Mouse (Mus musculus): ENCODE data around the gene Srms. TPM values are rescaled to one million over a fixed set of nuclear protein-coding genes. Genes with fewer than 3 reads are reported as not detected.

The Srms gene
- polyA plus RNA-seq, 1 experiment from 2014 or later: 1.4 TPM

- 4% methylated on average over 34 of the region's 34 CpGs for WGBS
- H3K36me3 ChIP-seq (ENCODE audit: control insufficient read depth, insufficient read depth, low read length): no peaks in the 10 kb centered on the region
- H3K9me3 ChIP-seq (ENCODE audit: control insufficient read depth, low read length): no peaks in the 10 kb centered on the region
- H3K9ac ChIP-seq (ENCODE audit: low read length): peak overlapping the region; percentile 34; the same call in 1 of the 2 replicates
- no peak overlapping the region for H3K27ac ChIP-seq (replicated peaks; ENCODE audit: low read depth, low read length)
- H3K4me3 ChIP-seq (ENCODE audit: low read depth, low read length): peak overlapping the region; percentile 29
- peak overlapping the region; percentile 61 for H3K4me2 ChIP-seq (ENCODE audit: low read depth, severe bottlenecking)
- peaks cover 8% of the 10 kb centered on the region; the same call in 1 of the 2 replicates for H3K4me1 ChIP-seq (ENCODE audit: control insufficient read depth, insufficient read depth, low read length)
- DNase-seq (ENCODE audit: low spot score): peak; percentile 44
- peaks cover 25% of the 10 kb centered on the region for H3K27me3 ChIP-seq (ENCODE audit: control insufficient read depth, insufficient read depth, low read length)
- ATAC-seq (ENCODE audit: insufficient number of reproducible peaks, low FRiP score, low TSS enrichment, low read depth): 0 out of 2 replicates have a peak, but pooled peaks have one; percentile 19
These were observed 480 bp downstream of the Srms start for GRCm38 (mm10) chr2:181212389-181213020.

GRCm38 (mm10) chr2:181206118-181206517, 6.9 kb downstream of the Srms start:
- Histone ChIP-seq H3K36me3 (ENCODE audit: control insufficient read depth, insufficient read depth, low read length) (no peaks in the 10 kb centered on the region), H3K9me3 (ENCODE audit: control insufficient read depth, low read length) (no peaks in the 10 kb centered on the region), H3K27me3 (ENCODE audit: control insufficient read depth, insufficient read depth, low read length) (no peaks in the 10 kb centered on the region), H3K9ac (ENCODE audit: low read length) (no peak overlapping the region), H3K27ac (replicated peaks; ENCODE audit: low read depth, low read length) (no peak overlapping the region), H3K4me1 (ENCODE audit: control insufficient read depth, insufficient read depth, low read length) (no peaks in the 10 kb centered on the region), H3K4me2 (ENCODE audit: low read depth, severe bottlenecking) (no peak overlapping the region), H3K4me3 (ENCODE audit: low read depth, low read length) (no peak overlapping the region)
- 74% methylated on average over 9 of the region's 9 CpGs for WGBS
- DNase-seq (ENCODE audit: low spot score) (no peak), ATAC-seq (ENCODE audit: insufficient number of reproducible peaks, low FRiP score, low TSS enrichment, low read depth) (no peak)

- Histone ChIP-seq H3K9ac (ENCODE audit: low read length) (no peak overlapping the region), H3K4me3 (ENCODE audit: low read depth, low read length) (no peak overlapping the region), H3K27ac (replicated peaks; ENCODE audit: low read depth, low read length) (no peak overlapping the region), H3K27me3 (ENCODE audit: control insufficient read depth, insufficient read depth, low read length) (no peaks in the 10 kb centered on the region), H3K4me1 (ENCODE audit: control insufficient read depth, insufficient read depth, low read length) (no peaks in the 10 kb centered on the region), H3K4me2 (ENCODE audit: low read depth, severe bottlenecking) (no peak overlapping the region), H3K9me3 (ENCODE audit: control insufficient read depth, low read length) (no peaks in the 10 kb centered on the region), H3K36me3 (ENCODE audit: control insufficient read depth, insufficient read depth, low read length) (no peaks in the 10 kb centered on the region)
- DNase-seq (ENCODE audit: low spot score) (no peak), ATAC-seq (ENCODE audit: insufficient number of reproducible peaks, low FRiP score, low TSS enrichment, low read depth) (no peak)
- 90% methylated on average over 5 of the region's 5 CpGs for WGBS
These were observed 7.3 kb downstream of the Srms start for GRCm38 (mm10) chr2:181205678-181206077.

DNA sequence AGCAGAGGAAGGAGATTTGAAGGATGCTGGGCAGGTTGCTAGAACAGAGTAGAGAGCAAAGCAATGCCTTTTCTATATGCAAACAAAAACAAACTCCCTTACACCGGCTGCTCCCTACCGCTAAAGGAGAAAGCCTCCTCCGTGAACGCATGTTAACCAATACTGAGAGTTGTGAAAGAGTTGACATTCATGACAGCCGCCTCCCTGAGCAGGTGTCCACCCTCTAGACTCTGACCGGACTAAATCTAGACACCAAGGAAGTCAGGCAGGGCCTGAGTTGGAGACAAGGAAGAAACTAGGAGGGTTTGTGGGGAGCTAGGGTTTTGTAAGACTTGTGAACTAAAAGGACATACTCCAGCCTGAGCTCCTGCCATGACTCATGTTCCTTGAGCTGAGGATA, 10.1 kb downstream of the Srms start:
- no peaks in the 10 kb centered on the region for H3K36me3 ChIP-seq (ENCODE audit: control insufficient read depth, insufficient read depth, low read length)
- H3K4me3 ChIP-seq (ENCODE audit: low read depth, low read length): no peak overlapping the region
- no peaks in the 10 kb centered on the region for H3K4me1 ChIP-seq (ENCODE audit: control insufficient read depth, insufficient read depth, low read length)
- DNase-seq (ENCODE audit: low spot score) (no peak), ATAC-seq (ENCODE audit: insufficient number of reproducible peaks, low FRiP score, low TSS enrichment, low read depth) (no peak)
- no peak overlapping the region for H3K9ac ChIP-seq (ENCODE audit: low read length)
- no peak overlapping the region for H3K4me2 ChIP-seq (ENCODE audit: low read depth, severe bottlenecking)
- H3K27me3 ChIP-seq (ENCODE audit: control insufficient read depth, insufficient read depth, low read length): no peaks in the 10 kb centered on the region
- H3K27ac ChIP-seq (replicated peaks; ENCODE audit: low read depth, low read length): no peak overlapping the region
- no peaks in the 10 kb centered on the region for H3K9me3 ChIP-seq (ENCODE audit: control insufficient read depth, low read length)
- 84% methylated on average over 6 of the region's 6 CpGs for WGBS

DNA sequence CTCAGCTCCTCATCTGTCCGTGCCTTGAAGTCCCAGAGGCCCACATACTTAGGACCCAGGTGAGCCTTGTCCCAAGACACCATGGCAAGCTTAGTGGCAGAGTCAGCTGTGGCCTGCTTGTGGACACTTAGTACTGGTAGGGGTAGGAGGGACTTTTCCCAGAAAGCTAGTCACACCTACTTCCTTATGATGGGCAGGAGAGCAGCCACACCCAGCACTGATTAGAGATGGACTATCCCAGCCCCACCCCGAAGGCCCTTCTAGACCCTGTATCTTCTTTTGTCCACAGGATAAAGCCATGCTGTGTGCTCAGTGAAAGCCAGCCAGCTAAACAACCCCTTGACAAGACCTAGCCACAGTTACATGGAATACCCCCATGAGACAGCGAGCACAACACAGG, 10.6 kb downstream of the Srms start, which contains the start of gene Ptk6:
Gene Ptk6, minus strand, starts transcription at position 368 of the 400 bp plus-strand sequence.
- Histone ChIP-seq H3K9ac (ENCODE audit: low read length) (no peak within 1 kb of the TSS), H3K36me3 (ENCODE audit: control insufficient read depth, insufficient read depth, low read length) (no peaks in the 10 kb centered on the region), H3K27me3 (ENCODE audit: control insufficient read depth, insufficient read depth, low read length) (no peaks in the 10 kb centered on the region), H3K4me2 (ENCODE audit: low read depth, severe bottlenecking) (no peak within 1 kb of the TSS), H3K4me1 (ENCODE audit: control insufficient read depth, insufficient read depth, low read length) (no peaks in the 10 kb centered on the region), H3K4me3 (ENCODE audit: low read depth, low read length) (no peak within 1 kb of the TSS), H3K9me3 (ENCODE audit: control insufficient read depth, low read length) (no peaks in the 10 kb centered on the region), H3K27ac (replicated peaks; ENCODE audit: low read depth, low read length) (no peak within 1 kb of the TSS)
- no peak for DNase-seq (ENCODE audit: low spot score)
- WGBS: 87% methylated on average over 3 of the region's 3 CpGs
- ATAC-seq (ENCODE audit: insufficient number of reproducible peaks, low FRiP score, low TSS enrichment, low read depth): no peak

DNA sequence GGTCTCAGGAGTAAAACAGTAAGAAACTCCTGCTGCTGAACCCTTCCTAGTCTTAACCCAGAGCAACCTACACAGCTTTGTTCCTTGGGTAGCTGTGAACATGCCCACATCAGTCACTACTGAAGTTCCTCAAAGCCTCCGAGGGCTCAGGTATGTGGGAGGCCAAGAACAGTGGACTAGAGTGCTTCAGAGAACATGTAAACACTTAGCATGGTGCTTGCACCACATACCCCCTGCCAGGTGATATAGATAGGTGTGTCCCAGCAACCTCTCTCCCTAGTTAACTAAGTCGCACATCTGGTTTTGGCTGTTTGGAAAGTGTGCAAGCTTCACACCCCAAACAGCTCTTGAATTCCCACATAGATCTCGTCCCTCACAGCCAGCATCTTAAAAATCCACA, 11.4 kb downstream of the Srms start:
- DNase-seq (ENCODE audit: low spot score) (no peak), ATAC-seq (ENCODE audit: insufficient number of reproducible peaks, low FRiP score, low TSS enrichment, low read depth) (no peak)
- Histone ChIP-seq H3K27me3 (ENCODE audit: control insufficient read depth, insufficient read depth, low read length) (no peaks in the 10 kb centered on the region), H3K27ac (replicated peaks; ENCODE audit: low read depth, low read length) (no peak overlapping the region), H3K4me3 (ENCODE audit: low read depth, low read length) (no peak overlapping the region), H3K36me3 (ENCODE audit: control insufficient read depth, insufficient read depth, low read length) (no peaks in the 10 kb centered on the region), H3K4me2 (ENCODE audit: low read depth, severe bottlenecking) (no peak overlapping the region), H3K9ac (ENCODE audit: low read length) (no peak overlapping the region), H3K4me1 (ENCODE audit: control insufficient read depth, insufficient read depth, low read length) (no peaks in the 10 kb centered on the region), H3K9me3 (ENCODE audit: control insufficient read depth, low read length) (no peaks in the 10 kb centered on the region)
- 73% methylated on average over 3 of the region's 3 CpGs for WGBS

DNA sequence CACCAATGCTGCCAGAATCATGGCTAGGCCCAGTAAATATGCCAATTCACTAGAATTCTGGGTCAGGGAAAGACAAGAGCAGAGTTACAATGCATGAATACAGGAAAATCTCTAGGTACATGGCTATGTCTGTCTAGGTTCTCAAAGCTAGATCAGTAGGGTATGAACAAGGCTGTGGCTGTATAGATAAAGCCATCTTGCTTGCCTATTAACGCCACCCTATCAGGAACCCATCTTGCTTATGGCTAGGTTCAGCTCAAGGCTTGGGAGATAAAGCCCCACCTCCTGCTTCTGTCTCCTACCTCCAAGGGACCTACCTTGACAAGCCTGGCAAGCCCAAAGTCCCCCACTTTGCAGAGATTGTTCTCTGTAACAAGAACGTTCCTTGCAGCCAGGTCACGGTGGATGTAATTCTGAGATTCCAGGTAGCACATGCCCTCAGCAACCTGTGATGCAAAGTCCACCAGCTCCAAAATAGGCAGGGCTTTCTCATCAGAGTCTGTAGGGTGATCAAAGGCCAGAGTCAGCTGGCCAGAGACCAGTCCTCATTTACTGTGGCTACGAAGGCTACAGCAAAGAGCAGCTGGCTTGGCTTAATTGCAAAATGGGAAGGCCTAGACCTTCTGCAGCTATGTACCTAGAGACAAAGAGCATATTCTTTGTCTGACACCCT, 16.2 kb downstream of the Srms start:
- WGBS: 81% methylated on average over 4 of the region's 4 CpGs
- Histone ChIP-seq H3K27me3 (ENCODE audit: control insufficient read depth, insufficient read depth, low read length) (no peaks in the 10 kb centered on the region), H3K9ac (ENCODE audit: low read length) (no peak overlapping the region), H3K4me1 (ENCODE audit: control insufficient read depth, insufficient read depth, low read length) (no peaks in the 10 kb centered on the region), H3K36me3 (ENCODE audit: control insufficient read depth, insufficient read depth, low read length) (no peaks in the 10 kb centered on the region), H3K9me3 (ENCODE audit: control insufficient read depth, low read length) (no peaks in the 10 kb centered on the region), H3K4me3 (ENCODE audit: low read depth, low read length) (no peak overlapping the region), H3K4me2 (ENCODE audit: low read depth, severe bottlenecking) (no peak overlapping the region), H3K27ac (replicated peaks; ENCODE audit: low read depth, low read length) (no peak overlapping the region)
- ATAC-seq (ENCODE audit: insufficient number of reproducible peaks, low FRiP score, low TSS enrichment, low read depth): no peak
- no peak for DNase-seq (ENCODE audit: low spot score)

DNA sequence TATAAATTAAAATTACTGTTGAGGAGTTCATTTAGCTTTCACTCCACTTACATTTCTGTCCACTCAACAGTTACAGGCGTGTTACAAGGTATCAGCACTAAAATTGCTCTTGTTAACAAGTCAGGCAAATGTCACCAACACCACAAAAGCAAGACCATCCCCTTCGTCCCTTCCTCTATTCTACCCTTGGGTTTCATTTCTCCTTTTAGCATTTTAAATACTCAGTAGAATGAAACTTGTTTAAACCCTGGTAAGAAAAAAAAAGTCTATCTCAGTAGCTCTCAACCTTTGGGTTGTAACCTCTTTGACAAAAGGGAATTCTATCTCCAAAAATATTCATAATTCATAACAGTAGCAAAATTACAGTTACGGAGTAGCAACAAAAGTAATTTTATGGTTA, 19.9 kb downstream of the Srms start:
- H3K36me3 ChIP-seq (ENCODE audit: control insufficient read depth, insufficient read depth, low read length): no peaks in the 10 kb centered on the region; the same call in 1 of the 2 replicates
- 78% methylated on average over 3 of the region's 3 CpGs for WGBS
- ATAC-seq (ENCODE audit: insufficient number of reproducible peaks, low FRiP score, low TSS enrichment, low read depth): no peak
- no peaks in the 10 kb centered on the region for H3K9me3 ChIP-seq (ENCODE audit: control insufficient read depth, low read length)
- H3K4me1 ChIP-seq (ENCODE audit: control insufficient read depth, insufficient read depth, low read length): peaks cover 8% of the 10 kb centered on the region; the same call in 1 of the 2 replicates
- H3K9ac ChIP-seq (ENCODE audit: low read length): no peak overlapping the region
- H3K4me2 ChIP-seq (ENCODE audit: low read depth, severe bottlenecking): no peak overlapping the region
- no peak overlapping the region for H3K27ac ChIP-seq (replicated peaks; ENCODE audit: low read depth, low read length)
- DNase-seq (ENCODE audit: low spot score): no peak
- no peaks in the 10 kb centered on the region for H3K27me3 ChIP-seq (ENCODE audit: control insufficient read depth, insufficient read depth, low read length)
- no peak overlapping the region for H3K4me3 ChIP-seq (ENCODE audit: low read depth, low read length)

Data from limb, embryonic 11.5 days (tissue).